Mouse (Mus musculus): Measurements from ENCODE around the gene Bicdl1. TPM values are rescaled to one million over a fixed set of nuclear protein-coding genes. Genes with fewer than 3 reads are reported as not detected.
"Not testable (repeated sequence)": the region's sequence is repeated elsewhere in the genome, so short reads cannot be mapped to it uniquely, and the experiment has no call there.

Bicdl1 gene
- polyA plus RNA-seq, 1 experiment from 2014 or later, result 6.8 TPM

- no peaks in the 10 kb centered on the region for H3K9me3 ChIP-seq (replicated peaks; ENCODE audit: control insufficient read depth, low read length)
- 53% methylated on average over 10 of the region's 10 CpGs for WGBS
These were observed 27.2 kb upstream of the Bicdl1 start for GRCm38 (mm10) chr5:115758431-115759180.

GRCm38 (mm10) chr5:115757516-115757915, 26.1 kb upstream of the Bicdl1 start:
- no peak for ATAC-seq (replicated peaks; ENCODE audit: insufficient number of reproducible peaks, low FRiP score, low TSS enrichment, low read depth)
- 83% methylated on average over 8 of the region's 8 CpGs for WGBS
- no peaks in the 10 kb centered on the region for H3K36me3 ChIP-seq (replicated peaks; ENCODE audit: control insufficient read depth, insufficient read depth, low read depth, low read length)

More at GRCm38 (mm10) chr5:115758431-115759180, 27.2 kb upstream of the Bicdl1 start:
- H3K4me1 ChIP-seq (ENCODE audit: control insufficient read depth, insufficient read depth, low read length), result no peaks in the 10 kb centered on the region
- ATAC-seq (replicated peaks; ENCODE audit: insufficient number of reproducible peaks, low FRiP score, low TSS enrichment, low read depth), result no peak
- H3K36me3 ChIP-seq (replicated peaks; ENCODE audit: control insufficient read depth, insufficient read depth, low read depth, low read length), result no peaks in the 10 kb centered on the region
- H3K9ac ChIP-seq (replicated peaks; ENCODE audit: low read length), result no peak overlapping the region
- DNase-seq (ENCODE audit: low spot score), result peak; percentile 24
- H3K4me2 ChIP-seq (ENCODE audit: low read depth, low read length), result no peak overlapping the region
- H3K27ac ChIP-seq (replicated peaks; ENCODE audit: low read depth, low read length), result no peak overlapping the region
- no peaks in the 10 kb centered on the region for H3K27me3 ChIP-seq (ENCODE audit: control insufficient read depth, insufficient read depth, low read length)
- H3K4me3 ChIP-seq (ENCODE audit: low read depth, low read length), result no peak overlapping the region

GRCm38 (mm10) chr5:115755501-115755900, 24.1 kb upstream of the Bicdl1 start:
- 43% methylated on average over 4 of the region's 7 CpGs for WGBS
- Histone ChIP-seq H3K9me3 (replicated peaks; ENCODE audit: control insufficient read depth, low read length) (no peaks in the 10 kb centered on the region), H3K9ac (replicated peaks; ENCODE audit: low read length) (no peak overlapping the region), H3K36me3 (replicated peaks; ENCODE audit: control insufficient read depth, insufficient read depth, low read depth, low read length) (no peaks in the 10 kb centered on the region), H3K27me3 (ENCODE audit: control insufficient read depth, insufficient read depth, low read length) (no peaks in the 10 kb centered on the region), H3K4me1 (ENCODE audit: control insufficient read depth, insufficient read depth, low read length) (no peaks in the 10 kb centered on the region), H3K4me2 (ENCODE audit: low read depth, low read length) (no peak overlapping the region), H3K27ac (replicated peaks; ENCODE audit: low read depth, low read length) (no peak overlapping the region), H3K4me3 (ENCODE audit: low read depth, low read length) (no peak overlapping the region)
- ATAC-seq (replicated peaks; ENCODE audit: insufficient number of reproducible peaks, low FRiP score, low TSS enrichment, low read depth) (no peak), DNase-seq (ENCODE audit: low spot score) (peak; percentile 49)

More at GRCm38 (mm10) chr5:115757516-115757915, 26.1 kb upstream of the Bicdl1 start:
- Histone ChIP-seq H3K27me3 (ENCODE audit: control insufficient read depth, insufficient read depth, low read length) (no peaks in the 10 kb centered on the region), H3K27ac (replicated peaks; ENCODE audit: low read depth, low read length) (no peak overlapping the region), H3K4me3 (ENCODE audit: low read depth, low read length) (no peak overlapping the region), H3K4me1 (ENCODE audit: control insufficient read depth, insufficient read depth, low read length) (no peaks in the 10 kb centered on the region), H3K4me2 (ENCODE audit: low read depth, low read length) (no peak overlapping the region), H3K9ac (replicated peaks; ENCODE audit: low read length) (no peak overlapping the region), H3K9me3 (replicated peaks; ENCODE audit: control insufficient read depth, low read length) (no peaks in the 10 kb centered on the region)
- DNase-seq (ENCODE audit: low spot score), result no peak

GRCm38 (mm10) chr5:115754831-115755230, 23.4 kb upstream of the Bicdl1 start:
- no peak overlapping the region for H3K4me3 ChIP-seq (ENCODE audit: low read depth, low read length)
- DNase-seq (ENCODE audit: low spot score), result no peak
- 71% methylated on average over 9 of the region's 9 CpGs for WGBS
- no peak overlapping the region for H3K9ac ChIP-seq (replicated peaks; ENCODE audit: low read length)
- ATAC-seq (replicated peaks; ENCODE audit: insufficient number of reproducible peaks, low FRiP score, low TSS enrichment, low read depth), result no peak
- no peaks in the 10 kb centered on the region for H3K9me3 ChIP-seq (replicated peaks; ENCODE audit: control insufficient read depth, low read length)
- no peaks in the 10 kb centered on the region for H3K27me3 ChIP-seq (ENCODE audit: control insufficient read depth, insufficient read depth, low read length)
- H3K36me3 ChIP-seq (replicated peaks; ENCODE audit: control insufficient read depth, insufficient read depth, low read depth, low read length), result no peaks in the 10 kb centered on the region
- H3K27ac ChIP-seq (replicated peaks; ENCODE audit: low read depth, low read length), result no peak overlapping the region
- H3K4me2 ChIP-seq (ENCODE audit: low read depth, low read length), result no peak overlapping the region
- no peaks in the 10 kb centered on the region for H3K4me1 ChIP-seq (ENCODE audit: control insufficient read depth, insufficient read depth, low read length)

GRCm38 (mm10) chr5:115752883-115753282, 21.5 kb upstream of the Bicdl1 start:
- ATAC-seq (replicated peaks; ENCODE audit: insufficient number of reproducible peaks, low FRiP score, low TSS enrichment, low read depth) (no peak), DNase-seq (ENCODE audit: low spot score) (no peak)
- Histone ChIP-seq H3K36me3 (replicated peaks; ENCODE audit: control insufficient read depth, insufficient read depth, low read depth, low read length) (no peaks in the 10 kb centered on the region), H3K9ac (replicated peaks; ENCODE audit: low read length) (no peak overlapping the region), H3K27ac (replicated peaks; ENCODE audit: low read depth, low read length) (no peak overlapping the region), H3K4me2 (ENCODE audit: low read depth, low read length) (no peak overlapping the region), H3K27me3 (ENCODE audit: control insufficient read depth, insufficient read depth, low read length) (no peaks in the 10 kb centered on the region), H3K4me3 (ENCODE audit: low read depth, low read length) (no peak overlapping the region), H3K9me3 (replicated peaks; ENCODE audit: control insufficient read depth, low read length) (no peaks in the 10 kb centered on the region), H3K4me1 (ENCODE audit: control insufficient read depth, insufficient read depth, low read length) (no peaks in the 10 kb centered on the region)
- WGBS, result 85% methylated on average over 5 of the region's 5 CpGs

GRCm38 (mm10) chr5:115751916-115752315, 20.5 kb upstream of the Bicdl1 start:
- not testable (repeated sequence) for DNase-seq (ENCODE audit: low spot score); H3K4me3 ChIP-seq (ENCODE audit: low read depth, low read length); H3K4me2 ChIP-seq (ENCODE audit: low read depth, low read length); H3K9me3 ChIP-seq (replicated peaks; ENCODE audit: control insufficient read depth, low read length); H3K4me1 ChIP-seq (ENCODE audit: control insufficient read depth, insufficient read depth, low read length); H3K9ac ChIP-seq (replicated peaks; ENCODE audit: low read length); ATAC-seq (replicated peaks; ENCODE audit: insufficient number of reproducible peaks, low FRiP score, low TSS enrichment, low read depth); H3K27ac ChIP-seq (replicated peaks; ENCODE audit: low read depth, low read length); H3K36me3 ChIP-seq (replicated peaks; ENCODE audit: control insufficient read depth, insufficient read depth, low read depth, low read length); H3K27me3 ChIP-seq (ENCODE audit: control insufficient read depth, insufficient read depth, low read length)
- 90% methylated on average over 9 of the region's 9 CpGs for WGBS

- ATAC-seq (replicated peaks; ENCODE audit: insufficient number of reproducible peaks, low FRiP score, low TSS enrichment, low read depth), result no peak
- Histone ChIP-seq H3K36me3 (replicated peaks; ENCODE audit: control insufficient read depth, insufficient read depth, low read depth, low read length) (no peaks in the 10 kb centered on the region), H3K4me2 (ENCODE audit: low read depth, low read length) (no peak overlapping the region), H3K9me3 (replicated peaks; ENCODE audit: control insufficient read depth, low read length) (no peaks in the 10 kb centered on the region), H3K9ac (replicated peaks; ENCODE audit: low read length) (no peak overlapping the region), H3K27ac (replicated peaks; ENCODE audit: low read depth, low read length) (no peak overlapping the region), H3K27me3 (ENCODE audit: control insufficient read depth, insufficient read depth, low read length) (no peaks in the 10 kb centered on the region), H3K4me1 (ENCODE audit: control insufficient read depth, insufficient read depth, low read length) (no peaks in the 10 kb centered on the region), H3K4me3 (ENCODE audit: low read depth, low read length) (no peak overlapping the region)
- WGBS, result 63% methylated on average over 8 of the region's 8 CpGs
- no peak for DNase-seq (ENCODE audit: low spot score)
These were observed 16.9 kb upstream of the Bicdl1 start for GRCm38 (mm10) chr5:115748316-115748715.

- 87% methylated on average over 15 of the region's 15 CpGs for WGBS
- no peaks in the 10 kb centered on the region for H3K4me1 ChIP-seq (ENCODE audit: control insufficient read depth, insufficient read depth, low read length)
- DNase-seq (ENCODE audit: low spot score) (no peak), ATAC-seq (replicated peaks; ENCODE audit: insufficient number of reproducible peaks, low FRiP score, low TSS enrichment, low read depth) (no peak)
- no peaks in the 10 kb centered on the region for H3K9me3 ChIP-seq (replicated peaks; ENCODE audit: control insufficient read depth, low read length)
- no peak overlapping the region for H3K4me2 ChIP-seq (ENCODE audit: low read depth, low read length)
- no peak overlapping the region for H3K27ac ChIP-seq (replicated peaks; ENCODE audit: low read depth, low read length)
- H3K36me3 ChIP-seq (replicated peaks; ENCODE audit: control insufficient read depth, insufficient read depth, low read depth, low read length), result no peaks in the 10 kb centered on the region
- no peak overlapping the region for H3K4me3 ChIP-seq (ENCODE audit: low read depth, low read length)
- no peaks in the 10 kb centered on the region for H3K27me3 ChIP-seq (ENCODE audit: control insufficient read depth, insufficient read depth, low read length)
- no peak overlapping the region for H3K9ac ChIP-seq (replicated peaks; ENCODE audit: low read length)
These were observed 13.9 kb upstream of the Bicdl1 start for GRCm38 (mm10) chr5:115745319-115745718.
